Mouse (Mus musculus) midbrain, embryonic 13.5 days (tissue): ENCODE measurements around the gene Tnnc1. TPM values are rescaled to one million over a fixed set of nuclear protein-coding genes. Genes with fewer than 3 reads are reported as not detected.

Source experiments
- ATAC-seq: fragments of 200-750 bp; cut with Nextera tagmentation; 2 replicates; pipeline ENCODE4 v1.8.0; 2017; ENCODE audit warnings: mild to moderate bottlenecking, moderate TSS enrichment, moderate library complexity
- H3K27ac ChIP-seq: fragments of 300-500 bp; sonication (generic); 2 replicates; pipeline ENCODE4 v1.5.1; 2015; ENCODE audit warnings: inconsistent platforms, mild to moderate bottlenecking, moderate library complexity
- H3K27me3 ChIP-seq: fragments of 300-500 bp; sonication (generic); 2 replicates; pipeline ENCODE4 v1.6.1; 2015; ENCODE audit warnings: mild to moderate bottlenecking, inconsistent platforms
- H3K36me3 ChIP-seq: fragments of 300-500 bp; sonication (generic); 2 replicates; pipeline ENCODE4 v1.6.1; 2015; ENCODE audit warnings: mild to moderate bottlenecking, inconsistent platforms
- H3K4me1 ChIP-seq: fragments of 300-500 bp; sonication (generic); replicated peaks from 2 replicates; pipeline ENCODE4 v1.6.1; 2015; ENCODE audit warnings: inconsistent platforms
- H3K4me2 ChIP-seq: fragments of 300-500 bp; sonication (generic); replicated peaks from 2 replicates; pipeline ENCODE4 v1.6.1; 2015; ENCODE audit warnings: moderate library complexity, mild to moderate bottlenecking, inconsistent platforms
- H3K4me3 ChIP-seq: fragments of 300-500 bp; sonication (generic); replicated peaks from 2 replicates; pipeline ENCODE4 v1.5.1; 2015; ENCODE audit warnings: mild to moderate bottlenecking, inconsistent platforms
- H3K9ac ChIP-seq: fragments of 300-500 bp; sonication (generic); replicated peaks from 2 replicates; pipeline ENCODE4 v1.6.1; 2015; ENCODE audit warnings: mild to moderate bottlenecking, inconsistent platforms
- H3K9me3 ChIP-seq: fragments of 300-500 bp; sonication (generic); 2 replicates; pipeline ENCODE4 v1.6.1; 2016; ENCODE audit warnings: mild to moderate bottlenecking, inconsistent platforms
- WGBS: fragments of 180-500 bp; shearing (Covaris S2); methylation state at CpG from one replicate; pipeline ENCODE4 v1.1.7; 2015; 5-methylcytosine and 5-hydroxymethylcytosine counted together
- polyA plus RNA-seq: library from polyadenylated mRNA; unstranded; fragments of >200 nt; fragmentation: Nextera tagmentation; extraction: Ambion mirVana; gene quantifications from 2 replicates; pipeline ENCODE4 v1.2.1, GENCODE M21; 2015

Gene Tnnc1
- polyA plus RNA-seq, 1 experiment from 2014 or later = 1.1 TPM

GRCm38 (mm10) chr14:31205244-31205561 lies 2.9 kb upstream of the Tnnc1 start:
- no peaks in the 10 kb centered on the region for H3K9me3 ChIP-seq
- H3K4me2 ChIP-seq = peak overlapping the region; percentile 99
- H3K9ac ChIP-seq = peak overlapping the region; percentile 92
- ATAC-seq = peak; percentile 22
- peaks cover 42% of the 10 kb centered on the region for H3K36me3 ChIP-seq
- H3K4me3 ChIP-seq = peak overlapping the region; percentile 80
- WGBS = 17% methylated on average over 8 of the region's 8 CpGs
- H3K4me1 ChIP-seq = peaks cover 27% of the 10 kb centered on the region
- H3K27ac ChIP-seq = peak overlapping the region; percentile 90
- no peaks in the 10 kb centered on the region for H3K27me3 ChIP-seq

GRCm38 (mm10) chr14:31205562-31206467 lies 2.3 kb upstream of the Tnnc1 start:
- peak; percentile 74 for ATAC-seq
- H3K27ac ChIP-seq = peak overlapping the region; percentile 90
- 1% methylated on average over 39 of the region's 39 CpGs for WGBS
- H3K9ac ChIP-seq = peak overlapping the region; percentile 92
- H3K4me1 ChIP-seq = peaks cover 27% of the 10 kb centered on the region
- peak overlapping the region; percentile 99 for H3K4me2 ChIP-seq
- H3K4me3 ChIP-seq = peak overlapping the region; percentile 80
- peaks cover 36% of the 10 kb centered on the region for H3K36me3 ChIP-seq
- H3K9me3 ChIP-seq = no peaks in the 10 kb centered on the region
- H3K27me3 ChIP-seq = no peaks in the 10 kb centered on the region

- H3K9me3 ChIP-seq = no peaks in the 10 kb centered on the region
- H3K27me3 ChIP-seq = no peaks in the 10 kb centered on the region
- ATAC-seq = peak; percentile 76
- peak overlapping the region; percentile 99 for H3K4me2 ChIP-seq
- H3K27ac ChIP-seq = peak overlapping the region; percentile 90
- WGBS = under 1% methylated on average over 48 of the region's 48 CpGs
- peaks cover 27% of the 10 kb centered on the region for H3K4me1 ChIP-seq
- H3K4me3 ChIP-seq = peak overlapping the region; percentile 80
- peak overlapping the region; percentile 92 for H3K9ac ChIP-seq
- peaks cover 30% of the 10 kb centered on the region for H3K36me3 ChIP-seq
Measured at GRCm38 (mm10) chr14:31206472-31206981, 1.6 kb upstream of the Tnnc1 start.

GRCm38 (mm10) chr14:31207070-31207830 lies 862 bp upstream of the Tnnc1 start:
- Histone ChIP-seq H3K9me3 (no peaks in the 10 kb centered on the region), H3K4me1 (peaks cover 27% of the 10 kb centered on the region), H3K27me3 (no peaks in the 10 kb centered on the region), H3K9ac (peak overlapping the region; percentile 92), H3K27ac (peak overlapping the region; percentile 90), H3K4me3 (peak overlapping the region; percentile 80), H3K36me3 (peaks cover 23% of the 10 kb centered on the region), H3K4me2 (peak overlapping the region; percentile 99)
- peak; percentile 49 for ATAC-seq
- WGBS = 80% methylated on average over 13 of the region's 13 CpGs

DNA sequence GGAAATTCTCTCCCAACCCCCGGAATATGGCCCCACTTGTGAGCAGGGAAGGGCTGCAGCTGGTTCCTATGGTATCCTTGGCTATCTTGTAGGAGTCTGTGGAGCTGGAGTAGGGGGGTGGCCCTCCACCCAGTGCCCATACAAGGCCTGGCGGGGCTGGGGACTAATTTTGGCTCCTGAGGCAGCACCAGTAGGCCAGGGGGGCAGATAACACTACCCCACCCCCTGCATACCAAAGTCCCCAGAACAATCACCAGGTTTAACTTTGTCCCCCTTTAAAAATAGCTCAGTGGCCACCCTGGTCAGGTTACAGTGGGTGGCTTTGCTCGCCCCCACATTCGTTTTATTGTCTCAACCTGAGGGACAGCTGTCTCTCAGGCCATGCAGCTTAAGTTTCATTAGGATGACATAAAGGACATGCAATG lies 1.0 kb downstream of the Tnnc1 start:
- H3K27ac ChIP-seq = no peak overlapping the region
- H3K4me3 ChIP-seq = no peak overlapping the region
- WGBS = 90% methylated on average over 4 of the region's 4 CpGs
- no peak for ATAC-seq
- no peak overlapping the region for H3K9ac ChIP-seq
- H3K4me2 ChIP-seq = no peak overlapping the region
- peaks cover 23% of the 10 kb centered on the region for H3K4me1 ChIP-seq
- peaks cover 4% of the 10 kb centered on the region for H3K36me3 ChIP-seq
- no peaks in the 10 kb centered on the region for H3K27me3 ChIP-seq
- no peaks in the 10 kb centered on the region for H3K9me3 ChIP-seq

GRCm38 (mm10) chr14:31211854-31212253 lies 3.7 kb downstream of the Tnnc1 start:
- WGBS = 94% methylated on average over 6 of the region's 6 CpGs

GRCm38 (mm10) chr14:31212499-31212898 lies 4.4 kb downstream of the Tnnc1 start:
- H3K9me3 ChIP-seq = no peaks in the 10 kb centered on the region
- no peak overlapping the region for H3K27ac ChIP-seq
- no peaks in the 10 kb centered on the region for H3K27me3 ChIP-seq
- H3K4me3 ChIP-seq = no peak overlapping the region
- no peak overlapping the region for H3K4me2 ChIP-seq
- H3K36me3 ChIP-seq = no peaks in the 10 kb centered on the region
- ATAC-seq = no peak
- WGBS = 93% methylated on average over 3 of the region's 3 CpGs
- no peak overlapping the region for H3K9ac ChIP-seq
- H3K4me1 ChIP-seq = peaks cover 12% of the 10 kb centered on the region

More at GRCm38 (mm10) chr14:31211854-31212253, 3.7 kb downstream of the Tnnc1 start:
- no peaks in the 10 kb centered on the region for H3K36me3 ChIP-seq
- H3K4me1 ChIP-seq = peaks cover 15% of the 10 kb centered on the region; the same call in 1 of the 2 replicates
- H3K9me3 ChIP-seq = no peaks in the 10 kb centered on the region
- H3K27me3 ChIP-seq = no peaks in the 10 kb centered on the region
- no peak overlapping the region for H3K4me2 ChIP-seq
- H3K4me3 ChIP-seq = no peak overlapping the region
- no peak overlapping the region for H3K27ac ChIP-seq
- H3K9ac ChIP-seq = no peak overlapping the region
- ATAC-seq = no peak

GRCm38 (mm10) chr14:31213868-31214267 lies 5.8 kb downstream of the Tnnc1 start:
- peaks cover 17% of the 10 kb centered on the region for H3K4me1 ChIP-seq
- no peak overlapping the region for H3K27ac ChIP-seq
- WGBS = 68% methylated on average over 8 of the region's 8 CpGs
- H3K4me2 ChIP-seq = no peak overlapping the region
- no peak overlapping the region for H3K4me3 ChIP-seq
- ATAC-seq = no peak
- H3K9me3 ChIP-seq = no peaks in the 10 kb centered on the region
- H3K27me3 ChIP-seq = no peaks in the 10 kb centered on the region
- no peaks in the 10 kb centered on the region for H3K36me3 ChIP-seq
- H3K9ac ChIP-seq = no peak overlapping the region

- no peak for ATAC-seq
- Histone ChIP-seq H3K27ac (no peak overlapping the region), H3K9ac (no peak overlapping the region)
Measured at GRCm38 (mm10) chr14:31214684-31215083, 6.6 kb downstream of the Tnnc1 start.

GRCm38 (mm10) chr14:31215157-31216002 lies 7.3 kb downstream of the Tnnc1 start:
- Histone ChIP-seq H3K27ac (no peak overlapping the region), H3K4me3 (no peak overlapping the region), H3K36me3 (no peaks in the 10 kb centered on the region), H3K4me1 (peaks cover 17% of the 10 kb centered on the region), H3K9ac (peak overlapping the region; percentile 40; the same call in 1 of the 2 replicates), H3K4me2 (peak overlapping the region; percentile 12; the same call in 1 of the 2 replicates), H3K27me3 (no peaks in the 10 kb centered on the region), H3K9me3 (no peaks in the 10 kb centered on the region)
- 33% methylated on average over 15 of the region's 15 CpGs for WGBS
- peak; percentile 72 for ATAC-seq

More at GRCm38 (mm10) chr14:31214684-31215083, 6.6 kb downstream of the Tnnc1 start:
- H3K27me3 ChIP-seq = no peaks in the 10 kb centered on the region
- no peak overlapping the region for H3K4me3 ChIP-seq
- no peak overlapping the region for H3K4me2 ChIP-seq
- 79% methylated on average over 3 of the region's 3 CpGs for WGBS
- peaks cover 17% of the 10 kb centered on the region for H3K4me1 ChIP-seq
- no peaks in the 10 kb centered on the region for H3K9me3 ChIP-seq
- H3K36me3 ChIP-seq = no peaks in the 10 kb centered on the region

DNA sequence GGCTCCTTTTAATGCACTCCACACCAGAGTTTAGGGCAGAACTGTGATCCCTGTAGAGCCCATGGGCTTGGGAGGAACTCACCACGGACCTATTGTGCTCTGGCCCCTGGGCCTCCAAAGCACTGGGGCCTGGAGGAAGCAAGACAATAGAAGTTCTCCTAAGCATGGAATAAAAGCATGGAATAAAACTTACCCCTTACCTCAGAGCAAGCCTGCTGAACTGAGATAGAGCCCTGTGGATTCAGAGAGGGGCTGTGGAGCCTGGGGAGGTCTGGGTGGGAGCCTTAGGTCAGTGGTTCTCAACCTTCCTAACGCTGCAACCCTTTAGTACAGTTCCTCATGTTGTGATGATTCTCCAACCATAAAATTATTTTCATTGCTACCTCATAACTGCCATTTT lies 8.7 kb downstream of the Tnnc1 start, which contains the start of gene Nisch:
Nisch (minus strand) TSS at position 101 of the 400 bp plus-strand sequence.
- Histone ChIP-seq H3K9ac (peak within 1 kb of the TSS; percentile 41; the same call in 1 of the 2 replicates), H3K4me2 (peak within 1 kb of the TSS; percentile 12; the same call in 1 of the 2 replicates)

More for the DNA sequence above, 8.7 kb downstream of the Tnnc1 start, which contains the start of gene Nisch:
- Histone ChIP-seq H3K4me1 (peaks cover 17% of the 10 kb centered on the region), H3K9me3 (no peaks in the 10 kb centered on the region), H3K36me3 (no peaks in the 10 kb centered on the region), H3K27me3 (no peaks in the 10 kb centered on the region), H3K4me3 (no peak within 1 kb of the TSS), H3K27ac (peak within 1 kb of the TSS; percentile 30; the same call in 1 of the 2 replicates)
- no peak for ATAC-seq
- WGBS = 45% methylated on average over 2 of the region's 2 CpGs
